Mouse (Mus musculus) T-helper 17 cell (primary cell): ENCODE results near the gene Nlrp2.

Experiments used
- in situ Hi-C, 2 experiments: fragments of 300-600 bp; cut with MboI, MseI; formaldehyde crosslinking; loops; 1 replicate in 1 of 2; 2 replicates in 1 of 2; pipeline ENCODE4 v1.15.1; 2025; ENCODE audit warnings: high pct_unique_total_duplicates in 2 of 2

The Nlrp2 gene

DNA sequence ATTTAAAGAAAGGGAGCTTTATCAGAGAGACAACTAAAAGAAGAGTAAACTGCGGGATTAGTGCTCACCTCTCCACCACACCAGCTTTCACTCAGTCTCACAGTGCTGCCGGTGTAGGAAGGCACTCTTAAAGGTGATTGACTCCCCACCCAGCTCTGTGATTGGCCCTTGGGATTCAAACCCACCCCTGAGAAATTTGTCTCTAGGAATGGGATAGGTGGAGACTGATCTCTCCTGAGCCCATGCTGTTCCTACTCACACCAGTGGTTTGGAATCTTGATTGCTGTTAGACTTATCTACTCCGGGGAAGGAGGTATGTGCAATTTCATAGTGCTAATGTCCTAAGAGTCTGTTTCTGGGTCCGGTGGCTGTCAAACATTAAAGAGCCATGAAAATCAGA lies at the start of gene Nlrp2:
Gene Nlrp2 (minus strand): TSS at position 101 of the 400 bp plus-strand sequence.
- in situ Hi-C loops: loop anchor here in 1 of 2 experiments (25.0 kb wide), 1 partner anchor 861 kb away; the partner anchor contains the start of gene Zscan5b

- in situ Hi-C loops: loop anchor here in 1 of 2 experiments (25.0 kb wide), 1 partner anchor 846 kb away; the partner anchor contains the start of gene Zscan5b
Observed at GRCm38 (mm10) chr7:5366724-5367123, 15.9 kb upstream of the Nlrp2 start.

GRCm38 (mm10) chr7:5363599-5363998 lies 12.8 kb upstream of the Nlrp2 start:
- in situ Hi-C loops: loop anchor here in 1 of 2 experiments (25.0 kb wide), 1 partner anchor 849 kb away; the partner anchor contains the start of gene Zscan5b

DNA sequence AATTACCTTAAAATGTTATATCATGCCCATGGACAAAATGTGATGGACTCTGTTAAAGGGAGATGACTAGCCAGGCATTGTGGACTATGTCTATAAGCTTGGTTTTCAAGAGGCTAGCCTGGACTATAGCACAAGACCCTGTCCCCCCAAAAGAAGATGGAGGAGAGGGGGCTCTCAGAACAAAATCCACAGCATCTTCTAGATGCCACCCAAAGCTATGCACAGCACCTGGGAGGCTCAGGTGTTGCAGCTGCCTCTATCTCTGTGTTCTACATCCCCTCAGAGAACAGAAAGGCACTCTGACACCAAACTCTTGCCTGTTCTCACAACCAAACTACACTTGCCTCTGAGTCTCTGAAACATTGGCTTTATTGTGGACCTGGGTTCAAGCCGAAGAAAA lies 598 bp downstream of the Nlrp2 start, which contains the start of gene Gm5065:
Gene Gm5065 (plus strand): TSS at position 301 of the 400 bp plus-strand sequence.
- in situ Hi-C loops: loop anchor here in 1 of 2 experiments (25.0 kb wide), 1 partner anchor 862 kb away; the partner anchor contains the start of gene Zscan5b

DNA sequence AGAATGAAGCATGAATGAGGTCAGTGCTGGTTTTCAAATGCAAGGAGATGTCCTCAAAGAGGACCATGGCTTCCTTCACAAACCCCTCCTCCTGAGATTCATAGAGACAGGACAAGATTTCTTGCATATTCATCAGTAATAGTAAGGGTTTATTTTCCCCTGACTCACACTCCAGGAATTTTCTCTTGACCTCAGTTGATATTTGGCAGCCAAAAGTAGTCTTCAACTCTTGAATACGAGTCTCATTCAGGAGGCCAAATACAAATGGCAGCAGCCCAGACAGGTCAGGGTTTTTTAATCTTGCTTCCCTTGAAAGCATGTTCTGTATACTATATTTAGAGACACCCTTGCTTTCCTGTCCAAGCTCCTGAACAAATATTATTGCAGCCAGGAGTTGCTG lies 23.3 kb downstream of the Nlrp2 start:
- in situ Hi-C loops: no loop called here

DNA sequence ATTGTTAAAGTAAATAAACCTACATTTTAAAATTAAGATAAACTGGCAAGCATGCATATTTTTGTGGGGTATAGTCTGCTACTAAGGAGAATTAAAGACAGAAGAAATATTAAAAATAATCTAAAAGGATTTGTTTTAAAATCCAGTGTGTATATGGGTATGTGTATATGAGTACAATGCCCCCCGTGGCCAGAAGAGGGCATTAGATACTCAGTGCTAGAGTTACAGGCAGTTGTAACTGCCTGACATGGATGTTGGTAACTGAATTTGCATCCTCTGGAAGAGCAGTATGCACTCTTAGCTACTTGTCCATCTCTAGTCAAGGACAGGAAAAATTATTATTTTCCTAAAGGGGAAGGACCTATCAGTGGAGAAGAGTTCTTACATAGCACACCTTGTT lies 62.6 kb downstream of the Nlrp2 start:
- in situ Hi-C loops: loop anchor here in 1 of 2 experiments (25.0 kb wide), 1 partner anchor 926 kb away; no protein-coding TSS in a partner anchor

DNA sequence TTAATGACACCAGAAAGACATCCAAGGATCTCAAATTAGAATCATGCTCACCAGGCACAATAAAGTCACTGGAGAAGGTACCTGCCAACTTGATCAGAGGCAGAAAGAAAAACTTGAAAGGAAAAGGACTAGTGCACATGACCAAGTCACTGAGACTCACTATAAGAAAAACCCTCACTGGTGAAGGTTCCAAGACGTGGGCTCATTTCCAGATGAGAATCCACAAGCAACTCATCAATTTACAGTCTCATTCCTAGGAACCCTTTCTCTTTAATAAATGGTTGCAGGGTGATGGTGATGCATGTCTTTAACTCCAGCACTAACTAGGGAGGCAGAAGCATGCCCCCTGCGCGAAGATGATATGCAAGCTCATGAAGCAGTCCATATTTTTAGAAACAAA lies 87.8 kb downstream of the Nlrp2 start:
- in situ Hi-C loops: no loop called here
